Mouse (Mus musculus) liver, postnatal 0 days (tissue): ENCODE data around the gene Stk24. TPM values are rescaled to one million over a fixed set of nuclear protein-coding genes. Genes with fewer than 3 reads are reported as not detected.

ENCODE experiments used
- ATAC-seq: fragments of 200-750 bp; cut with Nextera tagmentation; 2 replicates; pipeline ENCODE4 v1.8.0; 2017; ENCODE audit warnings: mild to moderate bottlenecking, moderate library complexity
- DNase-seq: peaks from one replicate; pipeline ENCODE4 v3.0.0-alpha.2; 2016
- H3K27ac ChIP-seq: fragments of 300-500 bp; sonication (generic); 2 replicates; pipeline ENCODE4 v1.5.1; 2014; ENCODE audit warnings: antibody characterized with exemption, moderate library complexity, mild to moderate bottlenecking, low read depth
- H3K27me3 ChIP-seq: fragments of 300-500 bp; sonication (generic); 2 replicates; pipeline ENCODE4 v1.6.1; 2014; ENCODE audit warnings: low read length, control low read depth, mixed read lengths; ENCODE audit not compliant: insufficient read depth
- H3K36me3 ChIP-seq: fragments of 300-500 bp; sonication (generic); replicated peaks from 2 replicates; pipeline ENCODE4 v1.6.1; 2014; ENCODE audit warnings: mild to moderate bottlenecking, control low read depth, low read length, moderate library complexity, mixed read lengths; ENCODE audit not compliant: insufficient read depth
- H3K4me1 ChIP-seq: fragments of 300-500 bp; sonication (generic); 2 replicates; pipeline ENCODE4 v1.6.1; 2014; ENCODE audit warnings: antibody characterized with exemption, mild to moderate bottlenecking, control low read depth; ENCODE audit not compliant: insufficient read depth
- H3K4me2 ChIP-seq: fragments of 300-500 bp; sonication (generic); 2 replicates; pipeline ENCODE4 v1.6.1; 2014; ENCODE audit warnings: low read depth, mild to moderate bottlenecking, low read length, moderate library complexity, mixed read lengths
- H3K4me3 ChIP-seq: fragments of 300-500 bp; sonication (generic); 2 replicates; pipeline ENCODE4 v1.5.1; 2014; ENCODE audit warnings: low read depth, low read length
- H3K9ac ChIP-seq: fragments of 300-500 bp; sonication (generic); replicated peaks from 2 replicates; pipeline ENCODE4 v1.6.1; 2014; ENCODE audit warnings: mild to moderate bottlenecking, moderate library complexity
- H3K9me3 ChIP-seq: fragments of 300-500 bp; sonication (generic); 2 replicates; pipeline ENCODE4 v1.6.1; 2016; ENCODE audit warnings: mild to moderate bottlenecking, control low read depth, low read length, mixed read lengths
- CTCF ChIP-seq: sonication (generic); IDR thresholded peaks from 2 replicates; pipeline ENCODE4 v1.5.1; 2016; ENCODE audit warnings: antibody characterized with exemption, low read depth
- EP300 ChIP-seq: IDR thresholded peaks from 2 replicates; pipeline ENCODE4 v1.6.1; 2016; ENCODE audit warnings: antibody characterized with exemption, low read depth, mild to moderate bottlenecking
- WGBS: fragments of 180-500 bp; shearing (Covaris S2); extraction: QIAGEN DNeasy Blood & Tissue Kit; methylation state at CpG from one replicate; pipeline ENCODE4 v1.1.7; 2014; ENCODE audit not compliant: insufficient replicate concordance; 5-methylcytosine and 5-hydroxymethylcytosine counted together
- polyA plus RNA-seq: library from polyadenylated mRNA; unstranded; fragments of >200 nt; fragmentation: Nextera tagmentation; extraction: Ambion mirVana; gene quantifications from 2 replicates; pipeline ENCODE4 v1.2.1, GENCODE M21; 2015

Gene Stk24
- polyA plus RNA-seq, 1 experiment from 2014 or later: 19.3 TPM

GRCm38 (mm10) chr14:121262606-121263005 is 117.2 kb downstream of the Stk24 start:
- H3K36me3 ChIP-seq: no peaks in the 10 kb centered on the region
- H3K4me3 ChIP-seq: no peak overlapping the region
- H3K9me3 ChIP-seq: no peaks in the 10 kb centered on the region
- TF ChIP-seq EP300 (no peak), CTCF (no peak)
- WGBS: 40% methylated on average over 4 of the region's 4 CpGs
- no peak overlapping the region for H3K9ac ChIP-seq
- H3K27me3 ChIP-seq: no peaks in the 10 kb centered on the region
- no peak overlapping the region for H3K4me2 ChIP-seq
- 0 out of 2 replicates have a peak overlapping the region, but pooled peaks have one; percentile 11 for H3K27ac ChIP-seq
- H3K4me1 ChIP-seq: peaks cover 12% of the 10 kb centered on the region
- ATAC-seq: peak; percentile 13; the same call in 1 of the 2 replicates
- DNase-seq: no peak

GRCm38 (mm10) chr14:121261229-121261879 is 118.5 kb downstream of the Stk24 start:
- H3K27me3 ChIP-seq: no peaks in the 10 kb centered on the region
- no peak for DNase-seq
- no peak for ATAC-seq

GRCm38 (mm10) chr14:121259789-121260188 is 120.0 kb downstream of the Stk24 start:
- Histone ChIP-seq H3K4me2 (no peak overlapping the region), H3K27ac (no peak overlapping the region), H3K27me3 (no peaks in the 10 kb centered on the region), H3K9ac (no peak overlapping the region), H3K9me3 (no peaks in the 10 kb centered on the region), H3K36me3 (no peaks in the 10 kb centered on the region), H3K4me3 (no peak overlapping the region), H3K4me1 (peaks cover 14% of the 10 kb centered on the region)
- DNase-seq (peak; percentile 46), ATAC-seq (0 out of 2 replicates have a peak, but pooled peaks have one; percentile 33)
- WGBS: 53% methylated on average over 7 of the region's 7 CpGs
- peak; percentile 75 for TF ChIP-seq CTCF
- TF ChIP-seq EP300: no peak

More at GRCm38 (mm10) chr14:121261229-121261879, 118.5 kb downstream of the Stk24 start:
- no peak overlapping the region for H3K4me2 ChIP-seq
- H3K9ac ChIP-seq: no peak overlapping the region
- TF ChIP-seq EP300 (no peak), CTCF (no peak)
- H3K27ac ChIP-seq: no peak overlapping the region
- H3K9me3 ChIP-seq: no peaks in the 10 kb centered on the region
- H3K4me3 ChIP-seq: no peak overlapping the region
- WGBS: 50% methylated on average over 5 of the region's 5 CpGs
- no peaks in the 10 kb centered on the region for H3K36me3 ChIP-seq
- peaks cover 14% of the 10 kb centered on the region for H3K4me1 ChIP-seq

GRCm38 (mm10) chr14:121259332-121259731 is 120.5 kb downstream of the Stk24 start:
- Histone ChIP-seq H3K27me3 (no peaks in the 10 kb centered on the region), H3K36me3 (no peaks in the 10 kb centered on the region), H3K4me3 (no peak overlapping the region), H3K9ac (no peak overlapping the region), H3K27ac (no peak overlapping the region), H3K9me3 (no peaks in the 10 kb centered on the region), H3K4me2 (no peak overlapping the region), H3K4me1 (peaks cover 14% of the 10 kb centered on the region)
- DNase-seq: no peak
- no peak for TF ChIP-seq EP300
- no peak for TF ChIP-seq CTCF
- ATAC-seq: no peak
- 84% methylated on average over 11 of the region's 11 CpGs for WGBS

- Histone ChIP-seq H3K9ac (no peak overlapping the region), H3K36me3 (no peaks in the 10 kb centered on the region), H3K9me3 (no peaks in the 10 kb centered on the region), H3K4me3 (no peak overlapping the region), H3K4me1 (peaks cover 24% of the 10 kb centered on the region), H3K27me3 (no peaks in the 10 kb centered on the region), H3K27ac (no peak overlapping the region), H3K4me2 (no peak overlapping the region)
- DNase-seq: no peak
- no peak for ATAC-seq
- WGBS: 72% methylated on average over 7 of the region's 7 CpGs
- TF ChIP-seq EP300 (no peak), CTCF (no peak)
Observed at GRCm38 (mm10) chr14:121256896-121257295, 122.9 kb downstream of the Stk24 start.

GRCm38 (mm10) chr14:121255469-121255868 is 124.3 kb downstream of the Stk24 start:
- DNase-seq (no peak), ATAC-seq (no peak)
- Histone ChIP-seq H3K4me1 (peaks cover 20% of the 10 kb centered on the region), H3K27ac (no peak overlapping the region), H3K9me3 (no peaks in the 10 kb centered on the region), H3K9ac (no peak overlapping the region), H3K27me3 (no peaks in the 10 kb centered on the region), H3K4me2 (peak overlapping the region; percentile 19; the same call in 1 of the 2 replicates), H3K36me3 (no peaks in the 10 kb centered on the region), H3K4me3 (no peak overlapping the region)
- WGBS: 73% methylated on average over 13 of the region's 13 CpGs
- TF ChIP-seq EP300 (no peak), CTCF (no peak)
